Mouse (Mus musculus): Measurements from ENCODE around the gene Cachd1.

GRCm38 (mm10) chr4:100755632-100756031 lies 20.8 kb upstream of the Cachd1 start:
- TF ChIP-seq CTCF (IDR thresholded peaks at IDR 0.05) (no peak), EP300 (IDR thresholded peaks at IDR 0.05; ENCODE audit: insufficient read depth, low read depth, low read length) (no peak)

Data from heart, adult 2 months (tissue).